Mouse (Mus musculus) olfactory bulb, adult 2 months (tissue): ENCODE results near the gene Capza1.

Source experiments
- CTCF ChIP-seq: fragments of 200-500 bp; IDR thresholded peaks from 2 replicates; pipeline ENCODE4 v1.5.1; 2012; ENCODE audit warnings: low read depth, mild to moderate bottlenecking, low read length, moderate library complexity; ENCODE audit not compliant: insufficient read depth
- POLR2A ChIP-seq: fragments of 200-500 bp; IDR thresholded peaks from 2 replicates; pipeline ENCODE4 v1.6.1; 2012; ENCODE audit warnings: mild to moderate bottlenecking, low read depth, low read length, moderate library complexity; ENCODE audit not compliant: insufficient read depth

- TF ChIP-seq POLR2A (no peak), CTCF (no peak)
Measured at GRCm38 (mm10) chr3:104896141-104896540, 31.8 kb upstream of the Capza1 start.
